Mouse (Mus musculus) myocyte (in vitro differentiated cells): ENCODE data around the gene Gprasp2.

Experiments used
- CEBPB ChIP-seq: IDR thresholded peaks from 2 replicates; pipeline ENCODE4 v1.6.1; 2011; ENCODE audit warnings: mild to moderate bottlenecking, moderate library complexity; ENCODE audit not compliant: poor library complexity, insufficient read depth, severe bottlenecking
- E2F4 ChIP-seq: IDR thresholded peaks from one replicate; pipeline ENCODE4 v1.6.1; 2011; ENCODE audit warnings: mild to moderate bottlenecking, control low read depth, moderate library complexity; ENCODE audit not compliant: insufficient read depth
- MAX ChIP-seq: IDR thresholded peaks from one replicate; pipeline ENCODE4 v1.6.1; 2011; ENCODE audit warnings: low read depth, mild to moderate bottlenecking, control low read depth
- MYOG ChIP-seq, 3 experiments: IDR thresholded peaks; one replicate each; pipeline ENCODE4 v1.6.1; 2011; ENCODE audit warnings: control low read depth in 2 of 3, low read depth in 2 of 3, mild to moderate bottlenecking in 2 of 3; ENCODE audit not compliant: insufficient read length in 2 of 3, control insufficient read depth in 1 of 3, insufficient read depth in 1 of 3
- POLR2A ChIP-seq: IDR thresholded peaks from one replicate; pipeline ENCODE4 v1.6.1; 2011; ENCODE audit warnings: low read depth, mild to moderate bottlenecking, control low read depth, moderate library complexity; ENCODE audit not compliant: insufficient read length
- POLR2AphosphoS2 ChIP-seq: IDR thresholded peaks from one replicate; pipeline ENCODE4 v1.6.1; 2011; ENCODE audit warnings: low read depth, control low read depth; ENCODE audit not compliant: insufficient read length
- REST ChIP-seq: IDR thresholded peaks from one replicate; pipeline ENCODE4 v1.6.1; 2011; ENCODE audit warnings: mild to moderate bottlenecking, control low read depth, moderate library complexity; ENCODE audit not compliant: insufficient read depth, insufficient read length
- SRF ChIP-seq: IDR thresholded peaks from one replicate; pipeline ENCODE4 v1.6.1; 2011; ENCODE audit warnings: low read depth; ENCODE audit not compliant: control insufficient read depth, insufficient read length
- TCF12 ChIP-seq: IDR thresholded peaks from one replicate; pipeline ENCODE4 v1.6.1; 2011; ENCODE audit warnings: mild to moderate bottlenecking, control low read depth; ENCODE audit not compliant: poor library complexity, insufficient read depth, severe bottlenecking
- TCF3 ChIP-seq: IDR thresholded peaks from one replicate; pipeline ENCODE4 v1.6.1; 2011; ENCODE audit warnings: low read depth, control low read depth; ENCODE audit not compliant: insufficient read length
- USF1 ChIP-seq: IDR thresholded peaks from one replicate; pipeline ENCODE4 v1.6.1; 2011; ENCODE audit warnings: low read depth, mild to moderate bottlenecking, control low read depth, moderate library complexity

- TF ChIP-seq MYOG (IDR thresholded peaks at IDR 0.05; ENCODE audit: control insufficient read depth in 1 of 3, insufficient read depth in 1 of 3, insufficient read length in 2 of 3, low read depth in 2 of 3), result no peak
- TF ChIP-seq POLR2A, result no peak
- TF ChIP-seq USF1, result no peak
- TF ChIP-seq TCF12, result no peak
- no peak for TF ChIP-seq E2F4
- no peak for TF ChIP-seq POLR2AphosphoS2
- TF ChIP-seq MAX, result no peak
- TF ChIP-seq REST, result no peak
- no peak for TF ChIP-seq SRF
- TF ChIP-seq CEBPB, result no peak
- no peak for TF ChIP-seq TCF3
Measured at GRCm38 (mm10) chrX:135804149-135804548, 34.7 kb upstream of the Gprasp2 start.
